Mouse (Mus musculus) Patski (cell line): ENCODE results near the gene Nav1. TPM values are rescaled to one million over a fixed set of nuclear protein-coding genes. Genes with fewer than 3 reads are reported as not detected.

Experiments
- ATAC-seq: fragments of 100-300 bp; one replicate; pipeline ENCODE4 v1.8.0; 2021
- CTCF ChIA-PET: fragments of 350-600 bp; sonication (Branson Sonifier 250); formaldehyde crosslinking; loops from one replicate; lab custom pipeline; 2022; ENCODE audit warnings: inconsistent platforms; lab: Charles Lee
- POLR2A ChIA-PET: fragments of 350-600 bp; sonication (Branson Sonifier 250); formaldehyde crosslinking; loops from one replicate; lab custom pipeline; 2022; ENCODE audit warnings: antibody characterized with exemption, inconsistent platforms; lab: Charles Lee
- DNase-seq: peaks from one replicate; pipeline ENCODE4 v3.0.0-alpha.2; 2011; ENCODE audit warnings: low read depth, low spot score
- H3K27me3 ChIP-seq: fragments of 371-371 bp; one replicate; pipeline ENCODE4 v1.5.1; 2021
- CTCF ChIP-seq: fragments of 100-300 bp; IDR thresholded peaks from one replicate; pipeline ENCODE4 v1.5.1; 2021
- in situ Hi-C: fragments of 300-500 bp; cut with MboI; formaldehyde crosslinking; loops from 3 replicates; pipeline ENCODE4 v1.11.1; 2018; ENCODE audit warnings: low pct_unique_long_range_greater_than_20kb, mixed read lengths
- polyA plus RNA-seq: library from polyadenylated mRNA; unstranded; gene quantifications from one replicate; pipeline ENCODE4 v1.2.3, GENCODE M21; 2021

Nav1 gene
- polyA plus RNA-seq, 1 experiment from 2014 or later: 22.1 TPM

DNA sequence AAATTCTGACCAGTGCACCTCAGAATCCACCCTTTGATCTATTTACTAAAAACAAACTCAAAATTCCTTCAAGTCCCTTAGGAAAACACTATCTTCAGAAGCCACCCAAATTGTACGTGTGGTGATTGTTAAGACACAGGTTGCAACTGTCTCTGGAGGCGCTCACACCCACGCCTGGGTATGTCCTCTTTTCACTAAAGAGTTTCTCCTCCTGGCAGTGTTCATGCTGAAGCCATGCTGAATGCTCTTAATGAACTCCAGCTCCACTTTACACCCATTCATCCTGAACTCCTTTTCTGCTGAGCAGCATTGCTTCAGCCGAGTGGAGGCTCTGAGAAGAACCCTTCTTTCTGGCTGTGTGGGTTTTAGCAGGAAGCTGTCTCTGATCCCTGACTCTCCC is 53.9 kb downstream of the Nav1 start:
- POLR2A ChIA-PET: no interaction called here
- H3K27me3 ChIP-seq: no peaks in the 10 kb centered on the region
- ATAC-seq (no peak), DNase-seq (no peak)
- in situ Hi-C loops: no loop called here
- CTCF ChIA-PET: interaction anchor here (0.8 kb wide), 1 partner anchor 9 kb away, joined by 3 read pairs; no protein-coding TSS in a partner anchor
- no peak for TF ChIP-seq CTCF

DNA sequence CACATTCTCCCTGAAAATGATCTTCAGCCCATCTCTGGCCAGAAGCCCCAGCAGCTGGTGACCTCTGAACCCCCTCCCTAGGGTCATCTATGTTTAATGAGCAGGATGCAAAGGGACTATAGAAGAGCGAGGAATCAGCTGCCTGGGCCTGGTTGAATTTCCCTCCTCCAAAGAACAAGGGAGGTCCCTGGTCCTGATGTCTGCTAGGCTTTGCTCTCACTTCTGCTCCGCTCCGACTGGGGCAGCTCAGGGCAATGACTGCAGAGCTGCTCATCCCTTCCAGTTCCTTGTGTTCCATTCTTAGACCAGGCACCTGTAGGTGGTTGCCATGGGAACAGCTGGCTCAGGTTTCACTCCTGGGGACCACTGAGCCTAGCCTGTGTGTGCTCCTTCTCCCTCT is 56.2 kb downstream of the Nav1 start:
- ATAC-seq (no peak), DNase-seq (no peak)
- in situ Hi-C loops: no loop called here
- H3K27me3 ChIP-seq: no peaks in the 10 kb centered on the region
- no peak for TF ChIP-seq CTCF
- ChIA-PET POLR2A (no interaction called here), CTCF (no interaction called here)

DNA sequence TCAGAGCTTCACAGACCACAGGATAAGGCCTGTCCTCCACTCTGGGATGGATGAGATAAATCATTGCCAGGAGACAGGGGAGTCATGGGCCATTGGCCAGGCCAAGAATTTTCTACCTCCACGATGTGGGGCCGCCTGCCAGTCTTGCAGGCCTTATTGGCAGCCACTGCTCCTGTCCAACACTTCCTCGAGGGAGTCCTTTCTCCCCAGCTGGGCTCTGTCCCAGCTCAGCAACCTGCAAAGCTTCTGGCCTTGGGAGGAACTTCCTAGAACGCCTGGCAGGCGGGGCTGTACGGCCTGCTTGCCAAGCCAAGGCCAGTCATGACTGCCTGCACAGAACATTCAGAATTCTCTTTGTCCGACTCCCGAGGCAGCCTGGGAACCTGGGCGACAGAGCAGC is 58.3 kb downstream of the Nav1 start:
- in situ Hi-C loops: loop anchor here (5.0 kb wide), 2 partner anchors 79 to 124 kb away; no protein-coding TSS in a partner anchor
- no peak for TF ChIP-seq CTCF
- CTCF ChIA-PET: interaction anchor here (1.0 to 8.4 kb wide), 4 partner anchors 88 to 211 kb away, joined by 3 to 90 read pairs (median 4); no protein-coding TSS in a partner anchor
- POLR2A ChIA-PET: interaction anchor here (0.9 to 1.5 kb wide), 3 partner anchors 9 to 150 kb away, joined by 3 to 5 read pairs (median 5); no protein-coding TSS in a partner anchor
- ATAC-seq (peak; percentile 45), DNase-seq (no peak)
- H3K27me3 ChIP-seq: no peaks in the 10 kb centered on the region

GRCm38 (mm10) chr1:135546099-135546498 is 61.0 kb downstream of the Nav1 start:
- no peak for DNase-seq
- no peak for ATAC-seq
- CTCF ChIA-PET: interaction anchor here (2.3 to 8.4 kb wide), 2 partner anchors 9 to 123 kb away, joined by 15 to 90 read pairs; no protein-coding TSS in a partner anchor
- TF ChIP-seq CTCF: no peak
- H3K27me3 ChIP-seq: no peaks in the 10 kb centered on the region
- in situ Hi-C loops: loop anchor here (5.0 kb wide), 2 partner anchors 81 to 126 kb away; no protein-coding TSS in a partner anchor
- POLR2A ChIA-PET: no interaction called here

DNA sequence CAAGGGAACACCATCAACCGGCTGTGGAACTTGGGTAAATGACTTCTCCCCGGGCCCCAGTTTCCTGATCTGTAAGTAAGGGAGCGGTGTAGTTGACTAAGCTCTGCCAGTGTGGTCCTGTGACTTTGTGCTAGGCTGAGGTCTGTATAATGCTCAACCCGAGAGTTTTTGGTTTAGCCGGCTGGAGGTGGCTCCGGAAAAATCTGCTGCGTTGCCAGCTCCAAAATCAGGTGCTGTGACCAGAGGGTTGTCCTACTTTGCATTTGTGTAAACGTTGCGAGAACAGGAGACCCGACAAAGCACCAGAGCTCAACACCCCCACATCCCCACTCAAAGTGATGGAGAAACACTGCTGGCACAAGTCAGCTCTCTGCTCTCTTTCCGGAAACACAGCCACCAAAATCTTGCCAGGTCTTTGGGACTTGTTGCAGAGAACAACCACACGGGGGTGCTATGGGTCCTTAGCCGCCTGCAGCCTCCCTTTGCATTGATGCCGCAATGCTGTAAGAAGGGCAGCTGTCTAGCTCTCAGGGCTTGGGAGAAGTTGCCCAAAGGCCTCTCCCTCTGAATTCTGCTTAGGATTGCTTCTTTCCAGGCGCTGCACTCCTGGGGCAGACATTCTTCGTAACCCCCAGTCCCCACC is 62.5 kb downstream of the Nav1 start:
- DNase-seq: no peak
- in situ Hi-C loops: loop anchor here (5.0 kb wide), 3 partner anchors 82 to 128 kb away; no protein-coding TSS in a partner anchor
- no peaks in the 10 kb centered on the region for H3K27me3 ChIP-seq
- CTCF ChIA-PET: interaction anchor here (0.6 to 8.4 kb wide), 23 partner anchors 8 to 157 kb away, joined by 3 to 90 read pairs (median 4); no protein-coding TSS in a partner anchor
- no peak for TF ChIP-seq CTCF
- POLR2A ChIA-PET: interaction anchor here (0.7 to 0.9 kb wide), 2 partner anchors 82 to 117 kb away, joined by 3 read pairs; no protein-coding TSS in a partner anchor
- ATAC-seq: no peak

GRCm38 (mm10) chr1:135542841-135543810 is 64.0 kb downstream of the Nav1 start:
- H3K27me3 ChIP-seq: no peaks in the 10 kb centered on the region
- ATAC-seq (peak; percentile 13), DNase-seq (no peak)
- in situ Hi-C loops: loop anchor here (5.0 kb wide), 1 partner anchor 81 kb away; no protein-coding TSS in a partner anchor
- CTCF ChIA-PET: interaction anchor here (0.8 to 8.4 kb wide), 9 partner anchors 23 to 158 kb away, joined by 3 to 90 read pairs (median 4); no protein-coding TSS in a partner anchor
- POLR2A ChIA-PET: no interaction called here
- TF ChIP-seq CTCF: no peak

DNA sequence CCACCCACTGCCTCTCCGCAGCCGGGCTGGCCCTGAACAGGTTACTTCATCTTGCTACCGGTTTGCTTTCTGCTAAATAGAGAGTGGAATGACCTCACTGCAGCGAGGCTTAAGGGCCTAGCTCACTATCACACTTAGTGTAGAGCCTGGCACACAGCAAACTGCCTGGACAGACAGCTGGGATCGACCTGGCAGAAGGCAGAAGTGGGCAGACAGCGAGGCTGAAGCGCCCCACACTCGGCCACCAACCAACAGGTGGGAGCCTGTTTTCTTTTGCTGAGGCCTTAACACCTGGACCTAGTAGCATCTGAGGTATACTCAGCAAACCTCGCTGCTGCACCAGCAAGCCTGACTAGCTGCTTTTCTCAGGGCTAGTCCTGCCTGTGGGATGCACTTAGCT is 65.0 kb downstream of the Nav1 start:
- ChIA-PET POLR2A (interaction anchor here (0.5 kb wide), 1 partner anchor 1063 kb away, joined by 3 read pairs; no protein-coding TSS in a partner anchor), CTCF (interaction anchor here (1.2 to 8.4 kb wide), 4 partner anchors 22 to 157 kb away, joined by 3 to 90 read pairs (median 11); no protein-coding TSS in a partner anchor)
- DNase-seq: no peak
- TF ChIP-seq CTCF: no peak
- in situ Hi-C loops: loop anchor here (5.0 kb wide), 1 partner anchor 80 kb away; no protein-coding TSS in a partner anchor
- no peak for ATAC-seq
- no peaks in the 10 kb centered on the region for H3K27me3 ChIP-seq

- POLR2A ChIA-PET: interaction anchor here (0.9 kb wide), 1 partner anchor 79 kb away, joined by 3 read pairs; no protein-coding TSS in a partner anchor
- no peak for TF ChIP-seq CTCF
- CTCF ChIA-PET: interaction anchor here (0.7 to 1.9 kb wide), 5 partner anchors 73 to 159 kb away, joined by 3 to 7 read pairs (median 3); no protein-coding TSS in a partner anchor
- no peaks in the 10 kb centered on the region for H3K27me3 ChIP-seq
- ATAC-seq (no peak), DNase-seq (no peak)
- in situ Hi-C loops: loop anchor here (5.0 kb wide), 1 partner anchor 78 kb away; no protein-coding TSS in a partner anchor
Measured at GRCm38 (mm10) chr1:135540270-135540669, 66.8 kb downstream of the Nav1 start.

DNA sequence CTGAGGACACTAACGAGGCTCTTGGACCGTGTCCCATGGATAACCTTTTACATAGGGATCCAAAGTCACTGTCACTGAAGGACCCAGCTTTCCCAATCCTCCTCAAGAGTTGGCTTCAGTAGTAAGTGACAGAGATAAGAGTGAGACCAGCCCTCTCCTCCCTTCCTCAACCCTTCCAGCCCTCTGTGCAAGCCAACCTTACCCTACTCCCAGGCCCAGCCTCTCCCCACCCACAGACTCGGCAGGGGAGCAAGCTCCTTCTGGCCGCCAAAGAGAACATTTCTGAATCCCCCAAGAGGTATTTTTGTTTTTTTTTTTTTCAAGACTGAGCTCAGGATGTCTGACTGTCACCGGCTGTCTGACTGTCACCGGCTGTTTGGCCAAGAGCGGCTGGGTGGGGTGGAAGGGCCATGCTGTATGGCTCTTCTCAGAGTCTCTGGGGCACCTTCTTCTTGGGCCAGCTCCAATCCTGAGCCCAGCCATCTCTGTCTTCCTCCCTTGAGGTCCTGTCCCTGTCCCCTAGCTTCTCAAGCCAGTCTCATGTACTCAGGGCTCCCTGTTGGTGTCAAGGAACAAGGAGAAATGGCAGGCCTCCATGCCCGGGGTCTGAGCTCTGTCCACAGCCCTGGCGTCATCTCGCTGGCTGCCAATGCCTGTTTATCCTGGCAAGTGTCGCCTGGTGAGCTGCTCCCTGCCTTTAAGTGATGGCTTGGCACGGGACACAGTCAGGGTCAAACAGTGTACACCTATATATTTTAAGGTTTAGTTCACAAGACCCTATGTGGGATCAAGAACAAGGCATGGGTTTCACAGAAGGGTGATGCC is 68.4 kb downstream of the Nav1 start:
- in situ Hi-C loops: no loop called here
- POLR2A ChIA-PET: interaction anchor here (1.0 to 1.2 kb wide), 2 partner anchors 78 to 133 kb away, joined by 3 read pairs; no protein-coding TSS in a partner anchor
- DNase-seq: no peak
- ATAC-seq: no peak
- CTCF ChIA-PET: interaction anchor here (1.9 kb wide), 1 partner anchor 76 kb away, joined by 7 read pairs; no protein-coding TSS in a partner anchor
- H3K27me3 ChIP-seq: no peaks in the 10 kb centered on the region
- no peak for TF ChIP-seq CTCF
